Mouse (Mus musculus) yolk sac, embryonic 10.5 days (tissue): ENCODE measurements around the gene 1700019D03Rik.
"Not testable (repeated sequence)": the region's sequence is repeated elsewhere in the genome, so short reads cannot be mapped to it uniquely, and the experiment has no call there.

Experiments used
- DNase-seq: peaks from one replicate; pipeline ENCODE4 v3.0.0-alpha.2; 2017; ENCODE audit warnings: low spot score

1700019D03Rik gene

DNA sequence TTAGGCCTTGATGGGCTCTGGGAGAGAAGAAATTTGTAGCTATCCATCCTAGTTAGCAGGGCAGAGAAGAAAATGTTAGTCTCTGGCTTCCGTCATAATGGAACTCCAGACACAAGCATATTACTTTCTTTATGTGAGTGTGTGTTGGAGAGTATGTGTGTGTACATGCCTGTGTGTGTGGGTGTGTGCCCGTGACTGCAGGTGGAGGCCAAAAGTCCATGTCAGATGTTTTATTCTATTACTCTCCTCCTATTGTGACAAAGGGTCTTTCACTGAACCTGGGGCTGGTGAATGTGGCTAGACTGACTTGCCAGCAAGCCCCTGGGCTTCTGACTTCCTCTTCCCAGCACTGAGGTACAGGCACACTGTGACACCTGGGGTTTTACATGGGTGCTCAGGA, 65.5 kb downstream of the 1700019D03Rik start:
- no peak for DNase-seq

DNA sequence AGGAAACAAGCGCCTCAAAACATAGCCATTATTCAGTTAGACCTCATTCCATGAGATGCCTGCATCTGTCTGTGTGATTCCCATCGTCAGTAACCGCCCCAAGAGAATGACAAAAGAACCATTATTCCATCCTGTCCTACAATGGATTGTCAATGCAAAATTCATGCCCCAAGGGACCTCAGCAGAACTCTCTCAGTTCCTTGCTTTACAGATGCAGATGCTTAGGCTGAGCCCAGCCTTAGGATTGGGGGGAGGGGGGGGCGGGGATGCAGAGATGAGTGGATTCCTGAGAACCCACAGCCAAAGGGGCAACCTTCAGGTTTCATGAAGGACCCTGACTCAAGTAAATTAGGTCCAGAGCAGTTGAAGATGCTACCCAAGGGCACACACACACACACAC, 66.4 kb downstream of the 1700019D03Rik start:
- DNase-seq, result peak; percentile 50

DNA sequence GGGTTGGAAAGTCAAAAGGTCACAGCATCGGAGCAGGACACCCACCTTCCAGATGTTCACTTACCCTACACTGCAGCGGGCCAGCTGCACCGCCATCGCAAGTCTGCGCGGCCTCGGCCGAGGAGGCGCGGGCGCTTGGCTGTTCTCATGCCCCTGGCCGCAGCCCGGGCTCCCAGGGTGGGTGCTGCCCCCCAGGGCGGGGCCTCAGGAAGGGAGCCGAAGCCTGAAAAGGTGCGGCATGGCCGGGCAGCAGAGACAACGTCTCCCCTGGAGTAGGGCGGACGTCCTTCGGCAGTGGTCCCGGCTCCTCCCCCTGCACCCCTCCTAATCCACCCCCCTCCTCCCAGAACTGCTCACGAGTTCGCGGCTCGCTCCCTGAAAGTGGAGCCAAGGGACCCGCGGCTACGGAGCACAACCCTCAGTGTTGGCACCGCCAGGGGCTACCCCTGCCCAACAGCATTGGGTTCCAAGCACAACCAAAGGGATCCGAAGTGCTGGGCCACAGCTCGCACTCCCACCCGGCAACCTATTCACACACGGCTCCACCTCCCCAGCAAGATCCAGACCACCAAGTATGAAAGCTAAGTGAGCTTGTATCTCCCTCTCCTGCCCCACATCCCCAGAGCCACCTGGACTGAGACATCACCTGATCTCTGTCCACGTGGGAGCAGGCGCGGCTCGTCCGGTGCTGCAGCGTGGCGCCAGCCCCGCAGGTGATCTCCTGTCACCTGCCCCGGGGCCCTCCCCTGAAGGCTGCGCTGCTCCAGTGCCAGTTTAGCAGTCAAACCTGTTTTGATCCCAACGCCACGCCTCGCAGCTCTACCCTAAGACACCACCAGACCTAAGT, 67.2 kb downstream of the 1700019D03Rik start:
- peak; percentile 81 for DNase-seq

DNA sequence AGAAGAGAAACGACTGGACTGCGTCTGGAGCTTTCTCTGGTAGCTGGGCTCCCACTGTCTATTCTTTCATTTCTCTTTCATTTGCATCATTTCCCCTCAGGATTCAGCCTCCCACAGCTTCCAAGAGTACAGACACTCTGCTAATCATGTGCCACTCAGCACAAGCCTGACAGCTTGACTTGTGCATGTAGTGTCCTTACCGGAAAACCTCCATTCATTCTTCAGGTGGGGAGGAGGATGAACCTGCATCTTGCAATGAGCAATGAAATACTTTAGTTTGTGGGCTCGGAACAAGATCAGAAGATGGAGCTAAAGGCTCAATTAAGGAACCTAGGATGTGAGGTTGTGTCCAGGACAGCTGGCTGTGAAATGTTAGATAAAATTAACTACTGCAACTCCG, 67.8 kb downstream of the 1700019D03Rik start:
- no peak for DNase-seq

DNA sequence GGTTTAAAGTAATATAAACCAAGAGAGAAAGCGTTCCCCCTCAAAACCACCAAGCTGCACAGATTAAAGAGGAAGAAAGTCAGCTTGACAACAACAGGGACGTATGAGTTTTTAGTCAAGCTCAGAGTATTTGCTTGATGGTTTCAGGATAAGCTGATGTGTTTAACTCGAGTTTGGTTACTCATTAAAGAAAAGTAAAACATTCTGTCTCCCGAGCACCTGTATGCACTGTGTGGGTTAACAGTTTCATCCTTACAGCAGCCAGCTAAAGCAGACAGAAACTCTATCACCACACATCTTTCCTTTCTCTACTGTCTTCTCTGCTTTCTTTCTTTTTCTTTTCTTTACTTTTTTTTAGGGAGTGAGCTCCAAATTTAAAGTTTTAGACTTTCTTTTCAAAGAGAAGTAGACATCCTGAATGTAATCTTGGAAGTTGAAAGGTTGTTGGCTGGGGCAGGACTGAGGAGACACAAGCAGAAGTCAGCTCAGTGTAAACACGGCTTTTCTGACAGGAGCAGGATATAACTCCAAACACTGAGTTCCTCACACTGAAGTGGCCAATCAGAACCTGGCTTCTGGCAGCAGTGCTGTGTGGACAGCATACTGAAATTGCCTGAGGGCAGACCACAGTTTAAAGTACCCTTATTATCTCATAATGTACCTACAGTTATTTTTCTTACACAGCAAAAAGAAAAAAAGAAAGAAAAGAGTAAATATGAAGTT, 68.7 kb downstream of the 1700019D03Rik start:
- DNase-seq, result peak; percentile 62

DNA sequence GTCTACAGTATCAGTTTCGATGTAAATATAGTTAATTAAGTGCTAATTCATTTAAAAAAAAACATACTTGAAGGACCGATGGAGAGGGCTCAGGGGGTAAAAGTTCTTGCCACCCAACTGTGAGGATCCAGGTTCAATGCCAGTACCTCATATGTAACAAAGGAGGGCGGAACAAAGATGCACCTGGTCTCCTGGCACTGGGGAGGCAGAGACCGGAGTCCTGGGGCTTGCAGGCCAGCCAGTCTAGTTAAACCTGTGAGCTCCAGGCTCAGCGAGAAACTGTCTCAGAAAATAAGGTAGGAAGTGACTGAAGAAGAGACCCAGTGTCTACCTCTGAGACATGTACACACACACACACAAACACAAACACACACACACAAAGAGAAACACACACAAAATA, 72.1 kb downstream of the 1700019D03Rik start:
- no peak for DNase-seq

DNA sequence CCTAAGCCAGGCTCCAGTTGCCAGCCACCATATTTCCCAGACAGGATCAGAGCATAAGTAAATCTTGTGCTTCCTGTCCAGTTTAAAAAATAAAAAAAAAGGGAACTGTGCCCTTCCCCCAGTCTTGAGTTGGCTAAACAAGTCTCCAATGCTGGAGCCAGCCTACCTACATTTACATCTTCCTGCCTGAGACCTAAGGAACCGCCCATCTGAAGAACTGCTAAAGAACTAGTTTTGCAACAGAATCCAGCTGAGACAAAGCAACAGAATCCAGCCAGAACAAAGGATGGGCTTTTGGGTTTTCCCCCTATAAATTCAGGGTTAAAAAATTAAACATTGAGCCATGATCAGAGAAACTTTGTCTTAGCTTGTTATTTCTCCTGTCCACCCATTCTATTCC, 81.0 kb downstream of the 1700019D03Rik start:
- DNase-seq, result no peak

DNA sequence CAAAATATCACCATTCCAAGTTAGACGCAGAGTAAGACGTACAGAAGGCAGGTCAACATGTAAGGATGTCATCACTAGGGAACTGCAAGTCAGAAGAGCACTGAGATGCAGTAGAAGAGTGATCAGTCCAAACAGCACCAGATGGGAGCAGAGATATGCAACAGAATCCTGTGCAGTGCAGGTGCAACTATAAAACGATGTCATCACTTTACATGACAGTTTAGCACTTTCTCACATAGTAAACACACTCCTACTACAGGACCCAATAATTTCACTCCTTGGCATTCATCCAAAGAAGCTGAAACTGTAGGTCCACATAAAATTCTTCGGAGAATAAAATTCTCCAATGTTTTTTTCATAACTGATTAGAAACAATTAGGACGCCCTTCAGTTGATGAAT, 85.5 kb downstream of the 1700019D03Rik start:
- DNase-seq, result no peak

DNA sequence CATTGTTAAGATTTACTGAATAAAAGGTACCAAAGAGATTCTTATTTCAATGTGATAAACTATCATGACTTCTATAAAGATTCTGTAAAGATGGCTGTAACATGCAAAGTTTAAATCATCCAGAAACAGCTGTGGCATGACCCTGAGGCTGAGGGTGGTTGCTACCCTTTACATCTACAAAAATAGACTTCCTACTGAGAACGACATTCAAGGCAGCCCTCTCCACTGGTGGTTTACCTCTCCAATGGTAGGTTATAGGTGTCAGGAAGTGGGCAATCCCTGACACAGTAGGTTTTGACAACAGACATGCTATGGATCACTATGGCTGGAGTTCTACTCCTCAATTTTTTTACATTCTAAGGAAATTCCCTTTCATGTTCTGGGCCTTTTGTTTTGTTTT, 95.5 kb downstream of the 1700019D03Rik start:
- not testable (repeated sequence) for DNase-seq

DNA sequence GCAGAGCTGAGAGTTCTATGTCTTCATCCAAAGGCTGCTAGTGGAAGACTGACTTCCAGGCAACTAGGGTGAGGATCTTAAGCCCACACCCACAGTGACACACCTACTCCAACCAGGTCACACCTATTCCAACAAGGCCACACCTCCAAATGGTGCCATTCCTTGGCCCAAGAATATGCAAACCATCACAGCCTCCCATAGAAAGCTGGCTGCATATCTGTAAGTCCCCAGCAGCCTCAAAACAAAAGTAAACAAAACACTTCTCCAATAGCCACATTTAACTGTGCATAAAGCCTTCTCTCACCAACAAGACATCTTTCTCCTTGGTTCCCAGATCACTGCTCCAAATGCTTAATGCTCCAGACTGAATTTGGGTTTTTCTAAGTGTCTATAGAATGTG, 101.1 kb downstream of the 1700019D03Rik start:
- DNase-seq, result not testable (repeated sequence)

DNA sequence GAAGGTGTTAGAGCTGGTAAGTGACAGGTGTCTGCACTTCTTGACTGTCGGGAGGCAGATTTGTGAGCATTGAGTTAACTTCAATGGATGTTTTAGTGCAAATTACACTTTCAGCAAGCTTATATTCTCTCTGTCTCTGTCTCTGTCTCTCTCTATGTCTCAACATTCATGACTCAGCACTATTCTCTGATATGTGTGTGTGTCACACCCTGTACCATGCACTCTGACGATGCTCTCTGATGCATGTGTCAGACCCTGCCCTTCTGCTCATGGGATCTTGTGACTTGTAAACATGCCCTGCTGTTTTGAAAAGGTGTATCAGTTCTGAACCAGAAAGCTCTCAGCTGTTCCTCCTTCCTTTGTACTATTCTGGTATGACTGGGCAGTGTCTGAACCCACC, 103.3 kb downstream of the 1700019D03Rik start:
- no peak for DNase-seq

DNA sequence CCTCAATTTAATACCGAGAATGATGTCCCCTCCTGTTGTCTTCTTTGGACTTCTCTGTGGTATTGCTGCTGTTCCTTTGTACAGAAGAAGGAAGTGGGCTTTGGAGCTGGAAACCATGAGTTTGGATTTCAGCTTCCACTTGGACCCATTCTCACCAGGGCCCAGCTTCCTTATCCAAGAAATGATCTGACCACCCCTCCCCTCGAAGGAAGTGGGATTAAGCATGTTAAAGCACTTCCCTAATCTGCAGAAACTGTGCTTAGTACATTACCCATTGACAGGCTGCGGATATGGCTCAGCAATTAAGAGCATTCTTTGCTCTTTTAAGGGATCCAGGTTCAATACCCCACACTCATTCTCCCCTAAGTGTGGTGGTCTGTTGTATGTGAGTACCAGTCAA, 110.2 kb downstream of the 1700019D03Rik start:
- no peak for DNase-seq

DNA sequence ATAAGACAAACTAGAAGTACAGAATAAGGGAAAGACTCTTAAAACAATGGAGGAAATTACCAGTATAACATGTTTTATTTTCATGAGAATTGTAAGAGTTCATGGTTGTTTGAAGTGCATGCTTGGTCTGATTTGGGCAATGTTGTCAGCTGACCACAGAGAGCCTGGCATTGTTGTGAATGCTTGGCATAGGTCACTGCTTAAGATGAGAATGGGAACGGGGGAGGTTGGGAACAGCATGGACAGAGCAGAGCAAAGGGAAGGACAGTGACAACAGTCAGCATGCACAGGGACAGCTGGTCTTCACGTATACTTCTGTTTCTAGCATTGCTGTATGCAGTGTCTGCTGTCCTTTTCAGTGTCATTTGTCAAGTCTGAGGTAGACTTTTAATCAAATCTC, 135.8 kb downstream of the 1700019D03Rik start:
- DNase-seq, result no peak
